Mouse (Mus musculus) spleen, embryonic (tissue): ENCODE data around the gene Usp2.

Experiments used
- CTCF ChIA-PET: fragments of 350-600 bp; sonication (Branson Sonifier 250); formaldehyde crosslinking; loops from one replicate; lab custom pipeline; 2022; lab: Charles Lee

The Usp2 gene

GRCm38 (mm10) chr9:44144023-44144717 lies 77.3 kb downstream of the Usp2 start:
- CTCF ChIA-PET, result interaction anchor here (0.7 kb wide), 1 partner anchor 19 kb away, joined by 3 read pairs; no protein-coding TSS in a partner anchor

- CTCF ChIA-PET, result no interaction called here
Measured at GRCm38 (mm10) chr9:44144718-44145060, 77.9 kb downstream of the Usp2 start.
